In genomic region chr8:94036541-94036940, GRCm38 (mm10) we compare ENCODE assay signal across 8 mouse cellular contexts. TPM values are rescaled to one million over a fixed set of nuclear protein-coding genes. Genes with fewer than 3 reads are reported as not detected.
DNase-seq lines count a peak whose midpoint lies in the region; ATAC-seq and TF ChIP-seq lines count a peak whose summit lies in the region.
"Not testable (repeated sequence)": the region's sequence is repeated elsewhere in the genome, so short reads cannot be mapped to it uniquely, and the experiment has no call there.

No protein-coding gene starts in this region.

- TF ChIP-seq EP300 in MEL (IDR thresholded peaks at IDR 0.05; ENCODE audit: low read depth in 1 of 2, low read length in 2 of 2): not testable (repeated sequence)

- not testable (repeated sequence) for H3K9me3 ChIP-seq in MEL (replicated peaks; ENCODE audit: insufficient read depth, low read length); forebrain, postnatal 0 days (ENCODE audit: low read length); hindbrain, embryonic 11.5 days (ENCODE audit: control insufficient read depth, low read length)

- H3K27ac ChIP-seq in MEL (ENCODE audit: control insufficient read depth, low read depth, low read length): peak overlapping the region; percentile 85
- H3K27ac ChIP-seq in cerebellum, adult 2 months (ENCODE audit: insufficient read depth, low read length): not testable (repeated sequence)
- H3K27ac ChIP-seq in forebrain, postnatal 0 days (ENCODE audit: low read depth, low read length): peak overlapping the region; percentile 73
- peak overlapping the region; percentile 36; the same call in 1 of the 2 replicates for H3K27ac ChIP-seq in hindbrain, embryonic 11.5 days (ENCODE audit: low read depth, low read length)

- H3K27me3 ChIP-seq in MEL (ENCODE audit: control insufficient read depth in 1 of 2, insufficient read depth in 2 of 2, low read length in 2 of 2); cerebellum, adult 2 months (ENCODE audit: control insufficient read depth, insufficient read depth, low read length); forebrain, postnatal 0 days (ENCODE audit: insufficient read depth, low read length); hindbrain, embryonic 11.5 days (ENCODE audit: control insufficient read depth, insufficient read depth, low read length): not testable (repeated sequence)

- TF ChIP-seq RAD21 in MEL (IDR thresholded peaks at IDR 0.05; ENCODE audit: low read depth, low read length): not testable (repeated sequence)

- H3K79me2 ChIP-seq in MEL (ENCODE audit: control insufficient read depth, insufficient read depth, low read length, poor library complexity): peaks cover 60% of the 10 kb centered on the region

- H3K4me1 ChIP-seq in MEL (ENCODE audit: control insufficient read depth in 1 of 2, insufficient read depth in 2 of 2, low read length in 2 of 2): peaks cover 9 to 20% of the 10 kb centered on the region in 2 experiments
- H3K4me1 ChIP-seq in cerebellum, adult 2 months (ENCODE audit: control insufficient read depth, insufficient read depth, low read length); hindbrain, embryonic 11.5 days (replicated peaks; ENCODE audit: control insufficient read depth, insufficient read depth, low read length): not testable (repeated sequence)
- peaks cover 13% of the 10 kb centered on the region for H3K4me1 ChIP-seq in forebrain, postnatal 0 days (ENCODE audit: insufficient read depth)

- DNase-seq in MEL (ENCODE audit: low read depth, low spot score): peak; percentile 91
- DNase-seq in cerebellum, adult 2 months: peak in 1 of 2 experiments; percentile 73
- DNase-seq in forebrain, postnatal 0 days: peak; percentile 76
- peak; percentile 79 for DNase-seq in hindbrain, embryonic 11.5 days (ENCODE audit: low spot score)
- DNase-seq in layer of hippocampus, postnatal 25 days (ENCODE audit: extremely low spot score in 1 of 2, low spot score in 1 of 2): peak; percentile 40
- DNase-seq in lung, postnatal 14 days: peak; percentile 58
- DNase-seq in retina, adult 2 months (ENCODE audit: low read depth, low spot score): peak; percentile 29
- peak; percentile 73 for DNase-seq in thymus, postnatal 14 days

- peaks cover 5 to 36% of the 10 kb centered on the region in 2 experiments for H3K36me3 ChIP-seq in MEL (ENCODE audit: control insufficient read depth in 1 of 2, insufficient read depth in 2 of 2, low read length in 2 of 2)
- H3K36me3 ChIP-seq in forebrain, postnatal 0 days (ENCODE audit: insufficient read depth); hindbrain, embryonic 11.5 days (ENCODE audit: control insufficient read depth, insufficient read depth, low read length): not testable (repeated sequence)

- not testable (repeated sequence) for TF ChIP-seq POLR2A in MEL (IDR thresholded peaks at IDR 0.05; ENCODE audit: control insufficient read depth in 1 of 2, insufficient read depth in 1 of 2, low read depth in 1 of 2, low read length in 2 of 2, poor library complexity in 1 of 2)
- peak; percentile 40; the same call in 1 of the 2 replicates for TF ChIP-seq POLR2A in cerebellum, adult 2 months (IDR thresholded peaks at IDR 0.05; ENCODE audit: borderline replicate concordance, insufficient read depth, low read length)

- H3K4me2 ChIP-seq in forebrain, postnatal 0 days (ENCODE audit: low read depth): peak overlapping the region; percentile 71
- H3K4me2 ChIP-seq in hindbrain, embryonic 11.5 days (replicated peaks; ENCODE audit: low read depth, low read length): peak overlapping the region; percentile 81

- TF ChIP-seq CTCF in MEL (IDR thresholded peaks at IDR 0.05 in 2 of 3, conservative IDR thresholded peaks at IDR 0.05 in 1 of 3; ENCODE audit: control insufficient read depth in 1 of 3, insufficient read depth in 1 of 3, low read depth in 2 of 3, low read length in 3 of 3, poor library complexity in 1 of 3, severe bottlenecking in 1 of 3); cerebellum, adult 2 months (IDR thresholded peaks at IDR 0.05; ENCODE audit: borderline replicate concordance, insufficient read depth, low read depth, low read length); forebrain, postnatal 0 days (IDR thresholded peaks at IDR 0.05; ENCODE audit: low read depth): not testable (repeated sequence)

- ATAC-seq in forebrain, postnatal 0 days: peak; percentile 82
- peak; percentile 94 for ATAC-seq in hindbrain, embryonic 11.5 days (ENCODE audit: low FRiP score)

- H3K9ac ChIP-seq in MEL (ENCODE audit: control insufficient read depth, low read depth, low read length, poor library complexity, severe bottlenecking): peak overlapping the region; percentile 79
- peak overlapping the region; percentile 71 for H3K9ac ChIP-seq in forebrain, postnatal 0 days
- peak overlapping the region; percentile 75 for H3K9ac ChIP-seq in hindbrain, embryonic 11.5 days (ENCODE audit: low read depth, low read length)

- H3K4me3 ChIP-seq in MEL (ENCODE audit: control insufficient read depth in 1 of 2, insufficient read depth in 1 of 2, low read depth in 2 of 2, low read length in 2 of 2): peak overlapping the region; percentile 82 to 98
- peak overlapping the region; percentile 73 for H3K4me3 ChIP-seq in cerebellum, adult 2 months (replicated peaks; ENCODE audit: insufficient read depth, low read depth, low read length)
- H3K4me3 ChIP-seq in forebrain, postnatal 0 days (ENCODE audit: low read depth, low read length): peak overlapping the region; percentile 88
- H3K4me3 ChIP-seq in hindbrain, embryonic 11.5 days (ENCODE audit: low read depth, low read length): peak overlapping the region; percentile 81

- WGBS in cerebellum, adult 2 months: under 1% methylated on average over 25 of the region's 32 CpGs
- under 1% methylated on average over 20 of the region's 32 CpGs for WGBS in forebrain, postnatal 0 days
- WGBS in hindbrain, embryonic 11.5 days: 0% methylated on average over 20 of the region's 32 CpGs

TF ChIP-seq in MEL, 35 proteins besides CTCF, POLR2A, EP300 and RAD21:
- TF ChIP-seq MXI1 (IDR thresholded peaks at IDR 0.05; ENCODE audit: low read depth, low read length) (peak; percentile 6; the same call in 1 of the 2 replicates), SIN3A (IDR thresholded peaks at IDR 0.05; ENCODE audit: low read length) (peak; percentile 67; the same call in 1 of the 2 replicates), TCF12 (IDR thresholded peaks at IDR 0.05; ENCODE audit: low read depth, low read length) (0 out of 2 replicates have a peak, but pooled peaks have one; percentile 29), ELF1 (IDR thresholded peaks at IDR 0.05; ENCODE audit: low read depth, low read length) (peak; percentile 72)

RNA-seq across cellular contexts. Expression of gene Nudt21, which starts 0.3 kb away (rescaled TPM):
- total RNA-seq in MEL (2012; rRNA removed): 157 and 162 TPM in 2 replicates
- polyA plus RNA-seq in MEL (2012; ENCODE audit: insufficient read depth in 1 of 2, insufficient read length in 2 of 2, low read depth in 1 of 2, low replicate concordance in 2 of 2, missing spikeins in 1 of 2): 100 to 1,000 TPM in 1 of 2 experiments, not detected in 1; 118 TPM
- polyA plus RNA-seq in cerebellum, adult 2 months (2012; rRNA removed): 31.3 and 32.5 TPM in 2 replicates
- 107 and 110 TPM in 2 replicates for total RNA-seq in forebrain, postnatal 0 days (2014; rRNA removed)
- 104 and 131 TPM in 2 replicates for polyA plus RNA-seq in forebrain, postnatal 0 days (2015; fragmentation: Nextera tagmentation; extraction: Ambion mirVana)
- polyA plus RNA-seq in hindbrain, embryonic 11.5 days (2014; fragmentation: Nextera tagmentation; extraction: Ambion mirVana): 152 and 164 TPM in 2 replicates
- 10 to 100 TPM; 49.9 to 58.5 TPM for total RNA-seq in layer of hippocampus, postnatal 25 days (2021)

RNA-seq across cellular contexts. Expression of gene Ogfod1, which starts 0.5 kb away (rescaled TPM):
- total RNA-seq in MEL (2012; rRNA removed): 16.0 and 16.3 TPM in 2 replicates
- polyA plus RNA-seq in MEL (2012; ENCODE audit: insufficient read depth in 1 of 2, insufficient read length in 2 of 2, low read depth in 1 of 2, low replicate concordance in 2 of 2, missing spikeins in 1 of 2): 10 to 100 TPM in 1 of 2 experiments, not detected in 1; 30.0 TPM
- polyA plus RNA-seq in cerebellum, adult 2 months (2012; rRNA removed): 44.2 and 46.0 TPM in 2 replicates
- 15.4 and 17.9 TPM in 2 replicates for total RNA-seq in forebrain, postnatal 0 days (2014; rRNA removed)
- 5.3 and 8.2 TPM in 2 replicates for polyA plus RNA-seq in forebrain, postnatal 0 days (2015; fragmentation: Nextera tagmentation; extraction: Ambion mirVana)
- 12.4 and 14.2 TPM in 2 replicates for polyA plus RNA-seq in hindbrain, embryonic 11.5 days (2014; fragmentation: Nextera tagmentation; extraction: Ambion mirVana)
- total RNA-seq in layer of hippocampus, postnatal 25 days (2021): 10 to 100 TPM; 86.5 to 98.2 TPM

RNA-seq across cellular contexts. Expression of gene Amfr, which starts 23.9 kb away (rescaled TPM):
- total RNA-seq in MEL (2012; rRNA removed): 82.7 and 90.0 TPM in 2 replicates
- 100 to 1,000 TPM in 1 of 2 experiments, 10 to 100 TPM in 1; 80.1 to 292 TPM for polyA plus RNA-seq in MEL (2012; ENCODE audit: insufficient read depth in 1 of 2, insufficient read length in 2 of 2, low read depth in 1 of 2, low replicate concordance in 2 of 2, missing spikeins in 1 of 2)
- polyA plus RNA-seq in cerebellum, adult 2 months (2012; rRNA removed): 139 and 144 TPM in 2 replicates
- 163 and 217 TPM in 2 replicates for total RNA-seq in forebrain, postnatal 0 days (2014; rRNA removed)
- 82.8 and 90.2 TPM in 2 replicates for polyA plus RNA-seq in forebrain, postnatal 0 days (2015; fragmentation: Nextera tagmentation; extraction: Ambion mirVana)
- 49.3 and 58.1 TPM in 2 replicates for polyA plus RNA-seq in hindbrain, embryonic 11.5 days (2014; fragmentation: Nextera tagmentation; extraction: Ambion mirVana)
- total RNA-seq in layer of hippocampus, postnatal 25 days (2021): 100 to 1,000 TPM; 125 to 132 TPM
